Mouse (Mus musculus): ENCODE measurements around the gene Zfp473. TPM values are rescaled to one million over a fixed set of nuclear protein-coding genes. Genes with fewer than 3 reads are reported as not detected.
"Not testable (repeated sequence)": the region's sequence is repeated elsewhere in the genome, so short reads cannot be mapped to it uniquely, and the experiment has no call there.

Zfp473 gene
- 1.1 and 1.4 TPM in 2 replicates for polyA plus RNA-seq (2015; fragmentation: Nextera tagmentation; extraction: Ambion mirVana)

- not testable (repeated sequence) for H3K9ac ChIP-seq (ENCODE audit: low read depth, low read length); ATAC-seq; H3K9me3 ChIP-seq (ENCODE audit: control insufficient read depth, low read length); H3K27ac ChIP-seq (ENCODE audit: low read depth, low read length); H3K36me3 ChIP-seq (ENCODE audit: control insufficient read depth, insufficient read depth, low read length); H3K4me3 ChIP-seq (ENCODE audit: low read length); H3K27me3 ChIP-seq (replicated peaks; ENCODE audit: control insufficient read depth, insufficient read depth, low read length); H3K4me2 ChIP-seq (ENCODE audit: low read length)
- WGBS = 93% methylated on average over 1 of the region's 1 CpGs
- H3K4me1 ChIP-seq (ENCODE audit: control insufficient read depth, insufficient read depth, low read depth, low read length) = peaks cover 12% of the 10 kb centered on the region
These were observed at the start of gene Zfp473 for GRCm38 (mm10) chr7:44750950-44751349. TSS of gene Zfp473 (minus strand) at chr7:44751050.

- Histone ChIP-seq H3K4me3 (ENCODE audit: low read length) (no peak overlapping the region), H3K27me3 (replicated peaks; ENCODE audit: control insufficient read depth, insufficient read depth, low read length) (no peaks in the 10 kb centered on the region), H3K4me1 (ENCODE audit: control insufficient read depth, insufficient read depth, low read depth, low read length) (no peaks in the 10 kb centered on the region), H3K27ac (ENCODE audit: low read depth, low read length) (no peak overlapping the region), H3K9ac (ENCODE audit: low read depth, low read length) (no peak overlapping the region), H3K36me3 (ENCODE audit: control insufficient read depth, insufficient read depth, low read length) (no peaks in the 10 kb centered on the region), H3K4me2 (ENCODE audit: low read length) (no peak overlapping the region), H3K9me3 (ENCODE audit: control insufficient read depth, low read length) (no peaks in the 10 kb centered on the region)
- 84% methylated on average over 6 of the region's 6 CpGs for WGBS
- no peak for ATAC-seq
These were observed 41.9 kb upstream of the Zfp473 start for GRCm38 (mm10) chr7:44792781-44793180.

GRCm38 (mm10) chr7:44790066-44790465, 39.2 kb upstream of the Zfp473 start:
- H3K4me3 ChIP-seq (ENCODE audit: low read length) = no peak overlapping the region
- H3K4me1 ChIP-seq (ENCODE audit: control insufficient read depth, insufficient read depth, low read depth, low read length) = no peaks in the 10 kb centered on the region
- H3K9me3 ChIP-seq (ENCODE audit: control insufficient read depth, low read length) = no peaks in the 10 kb centered on the region
- no peak overlapping the region for H3K9ac ChIP-seq (ENCODE audit: low read depth, low read length)
- 66% methylated on average over 4 of the region's 4 CpGs for WGBS
- ATAC-seq = no peak
- H3K4me2 ChIP-seq (ENCODE audit: low read length) = no peak overlapping the region
- H3K27ac ChIP-seq (ENCODE audit: low read depth, low read length) = no peak overlapping the region
- H3K27me3 ChIP-seq (replicated peaks; ENCODE audit: control insufficient read depth, insufficient read depth, low read length) = no peaks in the 10 kb centered on the region
- no peaks in the 10 kb centered on the region for H3K36me3 ChIP-seq (ENCODE audit: control insufficient read depth, insufficient read depth, low read length)

- 72% methylated on average over 3 of the region's 3 CpGs for WGBS
These were observed 38.7 kb upstream of the Zfp473 start for GRCm38 (mm10) chr7:44789531-44789930.

GRCm38 (mm10) chr7:44780101-44780500, 29.3 kb upstream of the Zfp473 start:
- Histone ChIP-seq H3K27me3 (replicated peaks; ENCODE audit: control insufficient read depth, insufficient read depth, low read length) (no peaks in the 10 kb centered on the region), H3K4me2 (ENCODE audit: low read length) (no peak overlapping the region), H3K4me1 (ENCODE audit: control insufficient read depth, insufficient read depth, low read depth, low read length) (no peaks in the 10 kb centered on the region), H3K9ac (ENCODE audit: low read depth, low read length) (no peak overlapping the region), H3K9me3 (ENCODE audit: control insufficient read depth, low read length) (no peaks in the 10 kb centered on the region), H3K36me3 (ENCODE audit: control insufficient read depth, insufficient read depth, low read length) (peaks cover 11% of the 10 kb centered on the region), H3K27ac (ENCODE audit: low read depth, low read length) (no peak overlapping the region), H3K4me3 (ENCODE audit: low read length) (no peak overlapping the region)
- 84% methylated on average over 8 of the region's 8 CpGs for WGBS
- ATAC-seq = no peak

More at GRCm38 (mm10) chr7:44789531-44789930, 38.7 kb upstream of the Zfp473 start:
- Histone ChIP-seq H3K27me3 (replicated peaks; ENCODE audit: control insufficient read depth, insufficient read depth, low read length) (no peaks in the 10 kb centered on the region), H3K4me1 (ENCODE audit: control insufficient read depth, insufficient read depth, low read depth, low read length) (no peaks in the 10 kb centered on the region), H3K4me3 (ENCODE audit: low read length) (no peak overlapping the region), H3K9ac (ENCODE audit: low read depth, low read length) (no peak overlapping the region), H3K4me2 (ENCODE audit: low read length) (no peak overlapping the region), H3K36me3 (ENCODE audit: control insufficient read depth, insufficient read depth, low read length) (no peaks in the 10 kb centered on the region), H3K27ac (ENCODE audit: low read depth, low read length) (no peak overlapping the region), H3K9me3 (ENCODE audit: control insufficient read depth, low read length) (no peaks in the 10 kb centered on the region)
- ATAC-seq = no peak

GRCm38 (mm10) chr7:44776849-44777498, 26.1 kb upstream of the Zfp473 start:
- no peak overlapping the region for H3K4me3 ChIP-seq (ENCODE audit: low read length)
- no peak for ATAC-seq
- H3K27me3 ChIP-seq (replicated peaks; ENCODE audit: control insufficient read depth, insufficient read depth, low read length) = no peaks in the 10 kb centered on the region
- no peak overlapping the region for H3K9ac ChIP-seq (ENCODE audit: low read depth, low read length)
- no peaks in the 10 kb centered on the region for H3K9me3 ChIP-seq (ENCODE audit: control insufficient read depth, low read length)
- peaks cover 15% of the 10 kb centered on the region for H3K36me3 ChIP-seq (ENCODE audit: control insufficient read depth, insufficient read depth, low read length)
- WGBS = 91% methylated on average over 9 of the region's 9 CpGs
- no peaks in the 10 kb centered on the region for H3K4me1 ChIP-seq (ENCODE audit: control insufficient read depth, insufficient read depth, low read depth, low read length)
- no peak overlapping the region for H3K27ac ChIP-seq (ENCODE audit: low read depth, low read length)
- H3K4me2 ChIP-seq (ENCODE audit: low read length) = no peak overlapping the region

GRCm38 (mm10) chr7:44772591-44773204, 21.8 kb upstream of the Zfp473 start:
- no peak overlapping the region for H3K4me3 ChIP-seq (ENCODE audit: low read length)
- no peaks in the 10 kb centered on the region for H3K9me3 ChIP-seq (ENCODE audit: control insufficient read depth, low read length)
- peaks cover 28% of the 10 kb centered on the region for H3K36me3 ChIP-seq (ENCODE audit: control insufficient read depth, insufficient read depth, low read length)
- H3K27ac ChIP-seq (ENCODE audit: low read depth, low read length) = no peak overlapping the region
- no peak overlapping the region for H3K9ac ChIP-seq (ENCODE audit: low read depth, low read length)
- H3K4me1 ChIP-seq (ENCODE audit: control insufficient read depth, insufficient read depth, low read depth, low read length) = no peaks in the 10 kb centered on the region
- no peaks in the 10 kb centered on the region for H3K27me3 ChIP-seq (replicated peaks; ENCODE audit: control insufficient read depth, insufficient read depth, low read length)
- H3K4me2 ChIP-seq (ENCODE audit: low read length) = no peak overlapping the region
- ATAC-seq = no peak
- WGBS = 93% methylated on average over 8 of the region's 8 CpGs

GRCm38 (mm10) chr7:44770046-44770578, 19.3 kb upstream of the Zfp473 start:
- 21% methylated on average over 6 of the region's 6 CpGs for WGBS

GRCm38 (mm10) chr7:44768129-44768528, 17.3 kb upstream of the Zfp473 start:
- H3K27ac ChIP-seq (ENCODE audit: low read depth, low read length) = no peak overlapping the region
- no peak overlapping the region for H3K4me3 ChIP-seq (ENCODE audit: low read length)
- H3K9me3 ChIP-seq (ENCODE audit: control insufficient read depth, low read length) = no peaks in the 10 kb centered on the region
- no peak overlapping the region for H3K9ac ChIP-seq (ENCODE audit: low read depth, low read length)
- H3K36me3 ChIP-seq (ENCODE audit: control insufficient read depth, insufficient read depth, low read length) = peaks cover 14% of the 10 kb centered on the region
- no peaks in the 10 kb centered on the region for H3K4me1 ChIP-seq (ENCODE audit: control insufficient read depth, insufficient read depth, low read depth, low read length)
- H3K27me3 ChIP-seq (replicated peaks; ENCODE audit: control insufficient read depth, insufficient read depth, low read length) = no peaks in the 10 kb centered on the region
- ATAC-seq = no peak
- H3K4me2 ChIP-seq (ENCODE audit: low read length) = no peak overlapping the region
- 87% methylated on average over 5 of the region's 5 CpGs for WGBS

More at GRCm38 (mm10) chr7:44770046-44770578, 19.3 kb upstream of the Zfp473 start:
- peaks cover 17% of the 10 kb centered on the region for H3K36me3 ChIP-seq (ENCODE audit: control insufficient read depth, insufficient read depth, low read length)
- no peak overlapping the region for H3K9ac ChIP-seq (ENCODE audit: low read depth, low read length)
- no peak overlapping the region for H3K27ac ChIP-seq (ENCODE audit: low read depth, low read length)
- H3K27me3 ChIP-seq (replicated peaks; ENCODE audit: control insufficient read depth, insufficient read depth, low read length) = no peaks in the 10 kb centered on the region
- no peak overlapping the region for H3K4me2 ChIP-seq (ENCODE audit: low read length)
- no peaks in the 10 kb centered on the region for H3K4me1 ChIP-seq (ENCODE audit: control insufficient read depth, insufficient read depth, low read depth, low read length)
- ATAC-seq = no peak
- no peaks in the 10 kb centered on the region for H3K9me3 ChIP-seq (ENCODE audit: control insufficient read depth, low read length)
- no peak overlapping the region for H3K4me3 ChIP-seq (ENCODE audit: low read length)

Measured in hindbrain, embryonic 16.5 days (tissue).